Mouse (Mus musculus) kidney, postnatal 14 days (tissue): ENCODE data around the gene Sult3a1.
"Not testable (repeated sequence)": the region's sequence is repeated elsewhere in the genome, so short reads cannot be mapped to it uniquely, and the experiment has no call there.

Experiments
- DNase-seq: peaks from one replicate; pipeline ENCODE4 v3.0.0; 2022; ENCODE audit warnings: mixed read lengths

Gene Sult3a1

GRCm38 (mm10) chr10:33857421-33857820, at the start of gene Sult3a1:
Gene Sult3a1, plus strand, starts transcription at chr10:33857721.
- no peak for DNase-seq

- no peak for DNase-seq
Measured at GRCm38 (mm10) chr10:33811807-33812206, 45.7 kb upstream of the Sult3a1 start.

GRCm38 (mm10) chr10:33814266-33814665, 43.3 kb upstream of the Sult3a1 start:
- DNase-seq: no peak

- DNase-seq: no peak
Measured at GRCm38 (mm10) chr10:33816923-33817322, 40.6 kb upstream of the Sult3a1 start.

GRCm38 (mm10) chr10:33820892-33821291, 36.6 kb upstream of the Sult3a1 start:
- DNase-seq: no peak

GRCm38 (mm10) chr10:33865994-33866393, 8.5 kb downstream of the Sult3a1 start:
- no peak for DNase-seq

GRCm38 (mm10) chr10:33870441-33870840, 12.9 kb downstream of the Sult3a1 start:
- DNase-seq: no peak

GRCm38 (mm10) chr10:33872672-33873398, 15.3 kb downstream of the Sult3a1 start:
- DNase-seq: peak; percentile 9

- not testable (repeated sequence) for DNase-seq
Measured at GRCm38 (mm10) chr10:33882411-33882810, 24.9 kb downstream of the Sult3a1 start.

GRCm38 (mm10) chr10:33901520-33901919, 44.0 kb downstream of the Sult3a1 start:
- DNase-seq: not testable (repeated sequence)

GRCm38 (mm10) chr10:33904530-33905481, 47.3 kb downstream of the Sult3a1 start, which contains the start of gene Rsph4a:
Gene Rsph4a, plus strand, starts transcription at chr10:33905111.
- DNase-seq: peak; percentile 42

- peak; percentile 1 for DNase-seq
Measured at GRCm38 (mm10) chr10:33905489-33905888, 48.0 kb downstream of the Sult3a1 start.
